Mouse (Mus musculus): ENCODE data around the gene Psmc2.

- TF ChIP-seq CTCF (IDR thresholded peaks at IDR 0.05; ENCODE audit: low read depth, low read length) (no peak), EP300 (IDR thresholded peaks at IDR 0.05; ENCODE audit: insufficient read depth, low read depth, low read length) (no peak), POLR2A (IDR thresholded peaks at IDR 0.05; ENCODE audit: insufficient read depth, low read length) (no peak)
These were observed 43.8 kb downstream of the Psmc2 start for GRCm38 (mm10) chr5:21828855-21829254.

Measured in ES-Bruce4 (cell line).